Mouse (Mus musculus) erythroblast, embryonic 14.5 days (primary cell): Measurements from ENCODE around the gene Secisbp2. TPM values are rescaled to one million over a fixed set of nuclear protein-coding genes. Genes with fewer than 3 reads are reported as not detected.
A peak's percentile ranks its signal among the peaks of the same experiment; 100 is the strongest.

Experiments
- H3K27me3 ChIP-seq: 2 replicates; pipeline ENCODE4 v1.6.1; 2012; ENCODE audit warnings: inconsistent platforms; ENCODE audit not compliant: control insufficient read depth
- H3K36me3 ChIP-seq: 2 replicates; pipeline ENCODE4 v1.6.1; 2012; ENCODE audit warnings: mild to moderate bottlenecking, inconsistent platforms; ENCODE audit not compliant: control insufficient read depth
- H3K4me1 ChIP-seq: 2 replicates; pipeline ENCODE4 v1.6.1; 2012; ENCODE audit warnings: inconsistent platforms; ENCODE audit not compliant: control insufficient read depth
- H3K4me3 ChIP-seq: replicated peaks from 2 replicates; pipeline ENCODE3; 2012; ENCODE audit warnings: moderate library complexity, mild to moderate bottlenecking, inconsistent platforms
- H3K9me3 ChIP-seq: 2 replicates; pipeline ENCODE4 v1.6.1; 2012; ENCODE audit warnings: low read length, inconsistent platforms, mixed read lengths; ENCODE audit not compliant: control insufficient read depth
- GATA1 ChIP-seq: IDR thresholded peaks from 2 replicates; pipeline ENCODE4 v1.6.1; 2012; ENCODE audit warnings: low read length, inconsistent platforms, mixed read lengths
- TAL1 ChIP-seq: IDR thresholded peaks from 3 replicates; pipeline ENCODE4 v1.6.1; 2012; ENCODE audit warnings: low read length, inconsistent platforms, mixed read lengths
- polyA plus RNA-seq: library from polyadenylated mRNA; stranded (reverse); fragments of >175 nt; gene quantifications from 2 replicates; pipeline ENCODE4 v1.2.3, GENCODE M21; 2012

Secisbp2 gene
- polyA plus RNA-seq, 1 experiment = 2.3 TPM

- peaks cover 11% of the 10 kb centered on the region for H3K4me1 ChIP-seq
- H3K4me3 ChIP-seq = no peak overlapping the region
- no peaks in the 10 kb centered on the region for H3K36me3 ChIP-seq
- no peaks in the 10 kb centered on the region for H3K27me3 ChIP-seq
- peaks cover 4% of the 10 kb centered on the region; the same call in 1 of the 2 replicates for H3K9me3 ChIP-seq
- TF ChIP-seq GATA1 (no peak), TAL1 (no peak)
Observed at GRCm38 (mm10) chr13:51638958-51639357, 12.5 kb upstream of the Secisbp2 start.

GRCm38 (mm10) chr13:51641424-51641823 lies 10.1 kb upstream of the Secisbp2 start:
- peaks cover 4% of the 10 kb centered on the region; the same call in 1 of the 2 replicates for H3K9me3 ChIP-seq

GRCm38 (mm10) chr13:51642171-51642778 lies 9.2 kb upstream of the Secisbp2 start:
- no peak overlapping the region for H3K4me3 ChIP-seq
- TF ChIP-seq TAL1 = no peak
- no peak for TF ChIP-seq GATA1

More at GRCm38 (mm10) chr13:51641424-51641823, 10.1 kb upstream of the Secisbp2 start:
- Histone ChIP-seq H3K4me1 (peaks cover 19% of the 10 kb centered on the region), H3K36me3 (peaks cover 5% of the 10 kb centered on the region), H3K27me3 (no peaks in the 10 kb centered on the region), H3K4me3 (no peak overlapping the region)
- TF ChIP-seq GATA1 (no peak), TAL1 (no peak; the same call in 2 of the 3 replicates)

GRCm38 (mm10) chr13:51643924-51644828 lies 7.3 kb upstream of the Secisbp2 start:
- Histone ChIP-seq H3K9me3 (peaks cover under 1% of the 10 kb centered on the region; the same call in 1 of the 2 replicates), H3K4me1 (peaks cover 37% of the 10 kb centered on the region), H3K36me3 (peaks cover 32% of the 10 kb centered on the region), H3K27me3 (no peaks in the 10 kb centered on the region), H3K4me3 (peak overlapping the region; percentile 87)
- TF ChIP-seq GATA1 = no peak
- no peak for TF ChIP-seq TAL1

More at GRCm38 (mm10) chr13:51642171-51642778, 9.2 kb upstream of the Secisbp2 start:
- Histone ChIP-seq H3K9me3 (peaks cover 4% of the 10 kb centered on the region; the same call in 1 of the 2 replicates), H3K36me3 (peaks cover 14% of the 10 kb centered on the region), H3K4me1 (peaks cover 19% of the 10 kb centered on the region), H3K27me3 (no peaks in the 10 kb centered on the region)

GRCm38 (mm10) chr13:51644829-51645789 lies 6.4 kb upstream of the Secisbp2 start, which contains the start of gene Cks2:
Cks2 (plus strand) TSS chr13:51645232.
- H3K27me3 ChIP-seq = no peaks in the 10 kb centered on the region
- H3K4me1 ChIP-seq = peaks cover 46% of the 10 kb centered on the region
- H3K4me3 ChIP-seq = peak within 1 kb of the TSS; percentile 87
- H3K9me3 ChIP-seq = no peaks in the 10 kb centered on the region
- TF ChIP-seq GATA1 (peak; percentile 50; the same call in 1 of the 2 replicates), TAL1 (no peak)
- peaks cover 41% of the 10 kb centered on the region for H3K36me3 ChIP-seq

- TF ChIP-seq TAL1 (no peak), GATA1 (no peak)
- H3K4me3 ChIP-seq = peak overlapping the region; percentile 87
- no peaks in the 10 kb centered on the region for H3K27me3 ChIP-seq
- H3K9me3 ChIP-seq = no peaks in the 10 kb centered on the region
- H3K36me3 ChIP-seq = peaks cover 46% of the 10 kb centered on the region
- peaks cover 49% of the 10 kb centered on the region for H3K4me1 ChIP-seq
Observed at GRCm38 (mm10) chr13:51645872-51646271, 5.6 kb upstream of the Secisbp2 start.

- Histone ChIP-seq H3K4me3 (peak overlapping the region; percentile 87), H3K4me1 (peaks cover 56% of the 10 kb centered on the region)
Observed at GRCm38 (mm10) chr13:51646362-51647027, 5.0 kb upstream of the Secisbp2 start.

GRCm38 (mm10) chr13:51647770-51648169 lies 3.7 kb upstream of the Secisbp2 start:
- TF ChIP-seq GATA1 = no peak
- TF ChIP-seq TAL1 = no peak
- Histone ChIP-seq H3K4me1 (peaks cover 61% of the 10 kb centered on the region), H3K4me3 (peak overlapping the region; percentile 87), H3K9me3 (no peaks in the 10 kb centered on the region), H3K27me3 (no peaks in the 10 kb centered on the region), H3K36me3 (peaks cover 65% of the 10 kb centered on the region)

More at GRCm38 (mm10) chr13:51646362-51647027, 5.0 kb upstream of the Secisbp2 start:
- TF ChIP-seq GATA1 (no peak), TAL1 (no peak)
- no peaks in the 10 kb centered on the region for H3K9me3 ChIP-seq
- no peaks in the 10 kb centered on the region for H3K27me3 ChIP-seq
- H3K36me3 ChIP-seq = peaks cover 53% of the 10 kb centered on the region
